Comparison of ENCODE assay signal across 14 mouse cellular contexts in genomic region chr10:77587091-77587775, GRCm38 (mm10). TPM values are rescaled to one million over a fixed set of nuclear protein-coding genes. Genes with fewer than 3 reads are reported as not detected.
A peak's percentile ranks its signal among the peaks of the same experiment; 100 is the strongest.
DNase-seq lines count a peak whose midpoint lies in the region; ATAC-seq and TF ChIP-seq lines count a peak whose summit lies in the region.
"Had no signal": no experiment of that assay in that cellular context is flagged by ENCODE, and none has a peak within 500 bp of the region (broad histone marks: within the 10 kb centered on the region; RNA-seq: fewer than 3 reads in every experiment).

No protein-coding gene starts in this region.

- 0 out of 2 replicates have a peak overlapping the region, but pooled peaks have one; percentile 1 for H3K9ac ChIP-seq in intestine, embryonic 16.5 days (ENCODE audit: low read depth, low read length)

- H3K27ac ChIP-seq in heart, embryonic 10.5 days = 0 out of 2 replicates have a peak overlapping the region, but pooled peaks have one; percentile 29
- peak overlapping the region; percentile 37; the same call in 1 of the 2 replicates for H3K27ac ChIP-seq in left cerebral cortex, adult 2 months
- H3K27ac ChIP-seq in intestine, embryonic 16.5 days (ENCODE audit: low read length) = peak overlapping the region; percentile 20; the same call in 1 of the 2 replicates

- 0 out of 2 replicates have a peak, but pooled peaks have one; percentile 5 for ATAC-seq in intestine, embryonic 16.5 days
- ATAC-seq: CD4-positive, CD25-positive, alpha-beta regulatory T cell, adult 4 months had no signal

- no peak for DNase-seq in heart, embryonic 10.5 days (ENCODE audit: low spot score)
- DNase-seq in heart, adult 18-20 months = no peak
- no peak for DNase-seq in left cerebral cortex, adult 2 months (ENCODE audit: extremely low spot score in 1 of 2, low spot score in 2 of 2)
- no peak for DNase-seq in left cerebral cortex, adult 8-10 months (ENCODE audit: low spot score in 2 of 2)
- peak; percentile 51 for DNase-seq in kidney, postnatal 14 days
- no peak for DNase-seq in B cell, adult 2 months
- DNase-seq: cerebellum, adult 9-10 months; embryo, embryonic 11 days; left cerebral cortex, postnatal 4 days; lung, adult 2 months; right cerebral cortex, postnatal 14 days had no signal

- no peak overlapping the region for H3K4me3 ChIP-seq in heart, embryonic 10.5 days
- no peak overlapping the region for H3K4me3 ChIP-seq in left cerebral cortex, adult 2 months
- H3K4me3 ChIP-seq in intestine, embryonic 16.5 days (ENCODE audit: low read length) = no peak overlapping the region
- H3K4me3 ChIP-seq: erythroblast, embryonic 14.5 days had no signal

- intact Hi-C loops in left cerebral cortex, adult 2 months (cut with DNase I) = no loop called here

- H3K9me3 ChIP-seq in heart, embryonic 10.5 days = no peaks in the 10 kb centered on the region
- H3K9me3 ChIP-seq in intestine, embryonic 16.5 days (ENCODE audit: control insufficient read depth, low read length) = no peaks in the 10 kb centered on the region

- H3K4me2 ChIP-seq in intestine, embryonic 16.5 days (ENCODE audit: low read depth, low read length) = peak overlapping the region; percentile 21; the same call in 1 of the 2 replicates

- H3K36me3 ChIP-seq in heart, embryonic 10.5 days = peaks cover 52% of the 10 kb centered on the region
- peaks cover 7% of the 10 kb centered on the region; the same call in 1 of the 2 replicates for H3K36me3 ChIP-seq in intestine, embryonic 16.5 days (ENCODE audit: control insufficient read depth, insufficient read depth, low read length)

- TF ChIP-seq CTCF in left cerebral cortex, adult 2 months (IDR thresholded peaks at IDR 0.05) = no peak

- H3K27me3 ChIP-seq in heart, embryonic 10.5 days (ENCODE audit: insufficient read depth, poor library complexity, severe bottlenecking) = no peaks in the 10 kb centered on the region
- no peaks in the 10 kb centered on the region for H3K27me3 ChIP-seq in intestine, embryonic 16.5 days (replicated peaks; ENCODE audit: control insufficient read depth, insufficient read depth, low read length)

- WGBS in heart, embryonic 10.5 days = 84% methylated on average over 6 of the region's 6 CpGs
- 64% methylated on average over 6 of the region's 6 CpGs for WGBS in intestine, embryonic 16.5 days

- H3K4me1 ChIP-seq in heart, embryonic 10.5 days = peaks cover 63% of the 10 kb centered on the region
- H3K4me1 ChIP-seq in intestine, embryonic 16.5 days (ENCODE audit: control insufficient read depth, insufficient read depth, low read length) = peaks cover 46% of the 10 kb centered on the region

RNA-seq across cellular contexts. Expression of gene Pttg1ip, which starts 5.7 kb away (rescaled TPM):
- 94.9 and 97.0 TPM in 2 replicates for polyA plus RNA-seq in heart, embryonic 10.5 days (2016; fragmentation: Nextera tagmentation; extraction: Ambion mirVana)
- total RNA-seq in heart, adult 18-20 months (2021) = 100 to 1,000 TPM; 132 to 150 TPM
- 10 to 100 TPM; 71.6 to 77.6 TPM for total RNA-seq in left cerebral cortex, adult 2 months (2021)
- 10 to 100 TPM; 80.9 to 92.5 (median 89.4) TPM for total RNA-seq in left cerebral cortex, adult 8-10 months (2022)
- polyA plus RNA-seq in intestine, embryonic 16.5 days (2015; fragmentation: Nextera tagmentation; extraction: Ambion mirVana) = 177 and 181 TPM in 2 replicates

RNA-seq across cellular contexts. Expression of gene Sumo3, which starts 18.7 kb away (rescaled TPM):
- polyA plus RNA-seq in heart, embryonic 10.5 days (2016; fragmentation: Nextera tagmentation; extraction: Ambion mirVana) = 235 and 306 TPM in 2 replicates
- 10 to 100 TPM; 81.7 to 82.3 TPM for total RNA-seq in heart, adult 18-20 months (2021)
- total RNA-seq in left cerebral cortex, adult 2 months (2021) = 100 to 1,000 TPM; 142 to 156 TPM
- total RNA-seq in left cerebral cortex, adult 8-10 months (2022) = 100 to 1,000 TPM; 172 to 216 (median 192) TPM
- 330 and 356 TPM in 2 replicates for polyA plus RNA-seq in intestine, embryonic 16.5 days (2015; fragmentation: Nextera tagmentation; extraction: Ambion mirVana)

RNA-seq across cellular contexts. Expression of gene Gm49325, which starts 18.8 kb away (rescaled TPM):
- 2.1 and 2.7 TPM in 2 replicates for polyA plus RNA-seq in heart, embryonic 10.5 days (2016; fragmentation: Nextera tagmentation; extraction: Ambion mirVana)
- 10 to 100 TPM; 15.5 to 15.7 TPM for total RNA-seq in heart, adult 18-20 months (2021)
- 1 to 10 TPM; 2.0 to 5.3 TPM for total RNA-seq in left cerebral cortex, adult 2 months (2021)
- total RNA-seq in left cerebral cortex, adult 8-10 months (2022) = 10 to 100 TPM; 17.1 to 31.9 (median 23.8) TPM
- 1.9 TPM in 1 of 2 replicates, not detected in the other for polyA plus RNA-seq in intestine, embryonic 16.5 days (2015; fragmentation: Nextera tagmentation; extraction: Ambion mirVana)
- polyA plus RNA-seq: erythroblast, embryonic 14.5 days; lung, adult 2 months had no signal

RNA-seq across cellular contexts. Expression of gene Ube2g2, which starts 34.8 kb away (rescaled TPM):
- 83.1 and 92.1 TPM in 2 replicates for polyA plus RNA-seq in heart, embryonic 10.5 days (2016; fragmentation: Nextera tagmentation; extraction: Ambion mirVana)
- total RNA-seq in heart, adult 18-20 months (2021) = 10 to 100 TPM; 80.9 to 82.8 TPM
- total RNA-seq in left cerebral cortex, adult 2 months (2021) = 10 to 100 TPM; 47.4 to 48.0 TPM
- total RNA-seq in left cerebral cortex, adult 8-10 months (2022) = 10 to 100 TPM; 44.8 to 51.1 (median 49.0) TPM
- polyA plus RNA-seq in intestine, embryonic 16.5 days (2015; fragmentation: Nextera tagmentation; extraction: Ambion mirVana) = 61.5 and 68.6 TPM in 2 replicates

RNA-seq across cellular contexts. Expression of gene Itgb2, which starts 57.2 kb away (rescaled TPM):
- polyA plus RNA-seq in heart, embryonic 10.5 days (2016; fragmentation: Nextera tagmentation; extraction: Ambion mirVana) = 2.4 and 3.6 TPM in 2 replicates
- total RNA-seq in heart, adult 18-20 months (2021) = 1 to 10 TPM; 6.8 to 7.9 TPM
- total RNA-seq in left cerebral cortex, adult 2 months (2021) = 1 to 10 TPM; 3.0 to 3.5 TPM
- 10 to 100 TPM in 2 of 4 experiments, 1 to 10 TPM in 2; 3.8 to 20.4 (median 8.9) TPM for total RNA-seq in left cerebral cortex, adult 8-10 months (2022)
- polyA plus RNA-seq in intestine, embryonic 16.5 days (2015; fragmentation: Nextera tagmentation; extraction: Ambion mirVana) = 3.8 and 3.9 TPM in 2 replicates
